Mouse (Mus musculus): ENCODE measurements around the gene Wnt2b. TPM values are rescaled to one million over a fixed set of nuclear protein-coding genes. Genes with fewer than 3 reads are reported as not detected.

Gene Wnt2b
- polyA plus RNA-seq, 1 experiment from 2014 or later: 1.2 TPM

Other genes with a start within 250 kb of the Wnt2b start
- gene Ppm1j, start 180.9 kb downstream of the Wnt2b start, polyA plus RNA-seq (2014; fragmentation: Nextera tagmentation; extraction: Ambion mirVana): 0.44 and 0.97 TPM in 2 replicates
- not detected in 2 replicates for gene Fam19a3, start 180.1 kb downstream of the Wnt2b start, polyA plus RNA-seq (2014; fragmentation: Nextera tagmentation; extraction: Ambion mirVana)
- 78.2 and 82.0 TPM in 2 replicates for gene Rhoc, start 173.5 kb downstream of the Wnt2b start, polyA plus RNA-seq (2014; fragmentation: Nextera tagmentation; extraction: Ambion mirVana)
- gene Mov10, start 143.4 kb downstream of the Wnt2b start, polyA plus RNA-seq (2014; fragmentation: Nextera tagmentation; extraction: Ambion mirVana): 9.5 and 9.9 TPM in 2 replicates
- 36.3 and 40.3 TPM in 2 replicates for gene St7l, start 97.9 kb downstream of the Wnt2b start, polyA plus RNA-seq (2014; fragmentation: Nextera tagmentation; extraction: Ambion mirVana)
- gene Capza1, start 97.4 kb downstream of the Wnt2b start, polyA plus RNA-seq (2014; fragmentation: Nextera tagmentation; extraction: Ambion mirVana): 268 and 275 TPM in 2 replicates
- gene Cttnbp2nl, start 91.2 kb upstream of the Wnt2b start, polyA plus RNA-seq (2014; fragmentation: Nextera tagmentation; extraction: Ambion mirVana): 47.4 and 51.4 TPM in 2 replicates
- gene 4930564D02Rik, start 104.9 kb upstream of the Wnt2b start, polyA plus RNA-seq (2014; fragmentation: Nextera tagmentation; extraction: Ambion mirVana): not detected in 2 replicates